Mouse (Mus musculus): ENCODE measurements around the gene Tlr5. TPM values are rescaled to one million over a fixed set of nuclear protein-coding genes. Genes with fewer than 3 reads are reported as not detected.

Gene Tlr5
- polyA plus RNA-seq, 1 experiment from 2014 or later: 1.2 TPM

DNA sequence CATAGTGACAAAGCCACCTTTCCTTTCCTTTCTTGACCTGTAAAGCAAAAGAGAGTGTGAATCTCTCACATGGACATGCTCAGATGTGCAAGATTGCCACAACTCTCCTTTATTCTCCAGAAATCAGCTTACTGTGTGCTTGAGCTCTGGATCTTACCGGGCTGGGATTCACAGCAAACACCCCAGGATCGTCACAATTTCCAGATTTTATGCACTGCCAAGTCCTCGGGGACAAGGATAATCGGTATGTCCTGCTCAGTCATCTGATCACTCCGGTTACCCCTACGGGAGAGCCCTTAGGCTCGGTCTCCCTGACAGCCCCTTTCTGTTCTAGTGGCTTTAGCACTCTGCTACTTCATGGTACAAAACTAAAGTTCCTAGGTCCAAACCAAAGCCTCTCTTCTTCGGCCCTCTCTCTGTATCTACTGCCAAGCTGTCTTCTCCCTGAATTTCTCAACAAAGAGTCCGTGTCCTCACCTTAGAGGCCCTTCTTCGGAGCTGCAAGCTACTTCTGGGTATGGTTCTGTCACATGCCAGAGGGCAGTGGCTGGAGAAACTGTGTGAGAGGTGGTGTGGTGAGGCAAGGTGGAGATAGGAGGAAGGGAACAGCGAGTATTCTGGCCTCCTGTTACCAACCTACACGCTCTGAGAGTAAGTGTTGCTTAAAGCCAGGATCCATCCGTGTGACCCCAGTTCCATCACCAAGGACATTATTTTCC, 3.4 kb downstream of the Tlr5 start:
- no peak for ATAC-seq (ENCODE audit: low read depth)
- Histone ChIP-seq H3K9ac (ENCODE audit: low read depth, low read length) (no peak overlapping the region), H3K27me3 (ENCODE audit: control insufficient read depth, insufficient read depth, low read depth, low read length) (no peaks in the 10 kb centered on the region), H3K36me3 (ENCODE audit: control insufficient read depth, insufficient read depth) (no peaks in the 10 kb centered on the region), H3K9me3 (replicated peaks; ENCODE audit: control insufficient read depth, low read length) (no peaks in the 10 kb centered on the region), H3K27ac (ENCODE audit: low read length) (peak overlapping the region; percentile 3; the same call in 1 of the 2 replicates), H3K4me3 (ENCODE audit: low read depth, low read length) (no peak overlapping the region), H3K4me1 (ENCODE audit: control insufficient read depth, low read depth, low read length) (peaks cover 12% of the 10 kb centered on the region), H3K4me2 (ENCODE audit: low read depth, low read length) (no peak overlapping the region)
- WGBS (ENCODE audit: insufficient replicate concordance): 66% methylated on average over 13 of the region's 13 CpGs

DNA sequence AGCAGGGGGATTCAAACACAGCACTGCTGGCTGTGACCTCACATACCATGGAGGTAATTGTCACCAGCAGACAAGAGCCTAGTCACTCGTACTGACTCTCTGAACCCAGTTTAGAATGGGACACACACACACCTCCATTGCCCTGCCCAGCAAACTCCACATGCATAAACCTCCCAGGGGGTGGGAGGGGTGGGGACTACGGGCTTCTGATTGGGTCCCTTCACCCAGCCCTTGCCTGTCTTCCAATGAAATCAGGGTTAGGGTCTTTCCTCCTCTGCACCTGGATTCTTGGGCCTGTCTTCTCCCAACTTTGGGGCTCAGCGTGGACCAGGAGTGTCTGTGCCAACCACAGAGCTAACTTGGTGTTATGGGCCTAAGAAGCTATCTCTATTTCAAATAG, 4.2 kb downstream of the Tlr5 start:
- H3K36me3 ChIP-seq (ENCODE audit: control insufficient read depth, insufficient read depth): no peaks in the 10 kb centered on the region
- WGBS (ENCODE audit: insufficient replicate concordance): 52% methylated on average over 3 of the region's 3 CpGs
- no peaks in the 10 kb centered on the region for H3K9me3 ChIP-seq (replicated peaks; ENCODE audit: control insufficient read depth, low read length)
- H3K27ac ChIP-seq (ENCODE audit: low read length): no peak overlapping the region
- no peak for ATAC-seq (ENCODE audit: low read depth)
- H3K9ac ChIP-seq (ENCODE audit: low read depth, low read length): no peak overlapping the region
- H3K27me3 ChIP-seq (ENCODE audit: control insufficient read depth, insufficient read depth, low read depth, low read length): no peaks in the 10 kb centered on the region
- no peak overlapping the region; the same call in 1 of the 2 replicates for H3K4me2 ChIP-seq (ENCODE audit: low read depth, low read length)
- H3K4me3 ChIP-seq (ENCODE audit: low read depth, low read length): no peak overlapping the region
- peaks cover 8% of the 10 kb centered on the region for H3K4me1 ChIP-seq (ENCODE audit: control insufficient read depth, low read depth, low read length)

DNA sequence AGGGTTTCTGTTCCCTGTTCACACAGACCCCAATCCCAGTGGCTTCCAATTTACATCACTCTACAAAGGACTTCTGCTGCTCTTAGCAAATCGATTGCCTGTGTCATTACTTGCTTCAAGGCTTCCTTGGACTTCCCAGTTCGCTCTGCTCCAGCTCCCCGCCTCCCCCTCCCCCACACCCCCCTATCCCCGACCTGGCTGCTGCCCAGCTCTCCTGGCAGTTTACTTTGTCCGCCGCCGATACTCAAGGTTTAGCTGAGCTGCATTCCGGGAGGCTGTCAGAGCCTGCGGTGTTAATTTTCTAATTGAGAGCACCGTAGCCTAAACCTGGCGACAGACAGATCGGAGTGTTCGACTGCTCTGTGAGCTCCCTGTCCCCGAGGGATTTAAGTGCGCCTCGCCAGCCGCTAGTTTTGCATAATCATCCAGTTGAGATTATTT, 4.7 kb downstream of the Tlr5 start:
- Histone ChIP-seq H3K4me1 (ENCODE audit: control insufficient read depth, low read depth, low read length) (peaks cover 5% of the 10 kb centered on the region), H3K27me3 (ENCODE audit: control insufficient read depth, insufficient read depth, low read depth, low read length) (no peaks in the 10 kb centered on the region), H3K27ac (ENCODE audit: low read length) (no peak overlapping the region), H3K36me3 (ENCODE audit: control insufficient read depth, insufficient read depth) (no peaks in the 10 kb centered on the region), H3K4me2 (ENCODE audit: low read depth, low read length) (peak overlapping the region; percentile 55), H3K4me3 (ENCODE audit: low read depth, low read length) (peak overlapping the region; percentile 41), H3K9me3 (replicated peaks; ENCODE audit: control insufficient read depth, low read length) (no peaks in the 10 kb centered on the region), H3K9ac (ENCODE audit: low read depth, low read length) (no peak overlapping the region)
- 3% methylated on average over 17 of the region's 17 CpGs for WGBS (ENCODE audit: insufficient replicate concordance)
- no peak for ATAC-seq (ENCODE audit: low read depth)

DNA sequence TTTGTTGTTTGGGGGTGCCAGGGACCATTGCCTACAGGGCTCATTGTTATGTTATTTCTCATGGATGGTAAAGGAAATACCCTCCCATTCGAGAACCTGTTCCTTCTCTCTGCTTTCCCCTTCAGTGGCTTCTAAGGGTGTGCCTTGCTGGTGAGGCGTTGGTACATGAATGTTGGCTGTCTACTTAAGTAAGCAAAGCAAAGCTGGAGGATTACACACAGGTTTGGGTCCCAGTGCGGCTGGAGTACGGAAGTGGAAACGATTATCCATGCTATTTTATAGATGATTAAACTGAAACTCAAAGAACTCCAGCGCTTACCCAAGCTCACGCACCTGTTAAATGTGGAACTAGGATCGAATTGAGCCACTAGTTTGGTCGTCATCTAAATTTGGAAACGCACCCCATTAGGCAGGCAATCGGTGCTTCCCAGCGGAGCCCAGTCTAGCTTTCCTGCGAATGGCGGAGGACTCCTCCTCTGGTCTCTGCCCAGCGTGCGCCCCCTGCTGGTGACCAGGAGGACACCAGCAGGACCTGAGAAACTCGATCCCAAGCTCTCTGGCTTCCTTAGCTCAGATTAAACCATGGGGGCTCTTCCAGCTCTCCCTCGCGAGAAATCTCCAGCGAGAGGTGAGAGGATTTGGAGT, 5.3 kb downstream of the Tlr5 start:
- peak overlapping the region; percentile 41 for H3K4me3 ChIP-seq (ENCODE audit: low read depth, low read length)
- H3K4me1 ChIP-seq (ENCODE audit: control insufficient read depth, low read depth, low read length): peaks cover 3% of the 10 kb centered on the region
- H3K9me3 ChIP-seq (replicated peaks; ENCODE audit: control insufficient read depth, low read length): no peaks in the 10 kb centered on the region
- H3K36me3 ChIP-seq (ENCODE audit: control insufficient read depth, insufficient read depth): no peaks in the 10 kb centered on the region
- 0 out of 2 replicates have a peak overlapping the region, but pooled peaks have one; percentile 8 for H3K9ac ChIP-seq (ENCODE audit: low read depth, low read length)
- no peak overlapping the region for H3K27ac ChIP-seq (ENCODE audit: low read length)
- H3K4me2 ChIP-seq (ENCODE audit: low read depth, low read length): peak overlapping the region; percentile 55
- under 1% methylated on average over 20 of the region's 20 CpGs for WGBS (ENCODE audit: insufficient replicate concordance)
- H3K27me3 ChIP-seq (ENCODE audit: control insufficient read depth, insufficient read depth, low read depth, low read length): no peaks in the 10 kb centered on the region
- ATAC-seq (ENCODE audit: low read depth): no peak

DNA sequence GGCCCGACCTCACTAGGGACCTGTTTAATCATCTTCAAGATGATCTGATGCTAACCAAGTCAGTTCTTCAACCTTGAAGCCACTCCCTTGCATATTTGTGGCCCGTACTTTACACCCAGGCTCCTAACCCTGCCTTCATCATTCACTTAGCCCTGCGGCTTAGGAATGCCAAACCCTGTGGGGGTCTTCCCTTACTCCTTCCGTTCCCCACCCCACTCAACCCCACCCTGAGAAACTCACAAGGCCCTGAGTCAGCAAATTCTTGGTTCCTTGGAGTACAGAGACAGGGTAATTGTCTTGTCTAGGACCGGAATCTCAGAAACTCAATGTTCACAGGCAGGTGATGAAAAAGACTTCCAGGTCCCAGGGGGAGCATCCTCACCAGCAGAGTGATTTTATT, 6.5 kb downstream of the Tlr5 start:
- no peak for ATAC-seq (ENCODE audit: low read depth)
- Histone ChIP-seq H3K4me3 (ENCODE audit: low read depth, low read length) (no peak overlapping the region), H3K4me1 (ENCODE audit: control insufficient read depth, low read depth, low read length) (peaks cover 3% of the 10 kb centered on the region; the same call in 1 of the 2 replicates), H3K4me2 (ENCODE audit: low read depth, low read length) (no peak overlapping the region), H3K9me3 (replicated peaks; ENCODE audit: control insufficient read depth, low read length) (no peaks in the 10 kb centered on the region), H3K27me3 (ENCODE audit: control insufficient read depth, insufficient read depth, low read depth, low read length) (no peaks in the 10 kb centered on the region), H3K36me3 (ENCODE audit: control insufficient read depth, insufficient read depth) (no peaks in the 10 kb centered on the region), H3K9ac (ENCODE audit: low read depth, low read length) (no peak overlapping the region), H3K27ac (ENCODE audit: low read length) (no peak overlapping the region)
- 67% methylated on average over 5 of the region's 5 CpGs for WGBS (ENCODE audit: insufficient replicate concordance)

DNA sequence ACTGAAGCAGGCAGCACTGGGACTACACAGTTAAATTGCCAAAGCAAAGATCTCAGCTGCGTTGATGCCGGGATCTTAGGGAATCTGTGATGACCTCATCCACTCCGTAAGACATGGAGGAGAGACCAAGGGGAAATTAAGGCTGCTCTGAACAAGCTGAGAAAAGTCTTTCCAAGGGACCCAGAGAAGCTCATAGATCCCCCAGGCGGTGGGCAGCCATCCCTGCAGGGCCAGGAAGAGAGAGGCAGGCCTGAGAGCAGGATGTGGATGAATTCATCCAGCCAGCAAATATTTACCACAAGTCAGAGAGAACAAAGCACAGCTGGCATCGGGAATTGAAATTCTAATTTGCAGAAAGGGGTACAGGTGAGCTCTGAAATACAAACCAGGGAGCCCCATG, 8.7 kb downstream of the Tlr5 start:
- Histone ChIP-seq H3K36me3 (ENCODE audit: control insufficient read depth, insufficient read depth) (no peaks in the 10 kb centered on the region), H3K9me3 (replicated peaks; ENCODE audit: control insufficient read depth, low read length) (no peaks in the 10 kb centered on the region), H3K27ac (ENCODE audit: low read length) (no peak overlapping the region), H3K4me1 (ENCODE audit: control insufficient read depth, low read depth, low read length) (no peaks in the 10 kb centered on the region), H3K9ac (ENCODE audit: low read depth, low read length) (no peak overlapping the region), H3K4me2 (ENCODE audit: low read depth, low read length) (no peak overlapping the region), H3K4me3 (ENCODE audit: low read depth, low read length) (no peak overlapping the region), H3K27me3 (ENCODE audit: control insufficient read depth, insufficient read depth, low read depth, low read length) (no peaks in the 10 kb centered on the region)
- WGBS (ENCODE audit: insufficient replicate concordance): 62% methylated on average over 5 of the region's 5 CpGs
- ATAC-seq (ENCODE audit: low read depth): no peak

DNA sequence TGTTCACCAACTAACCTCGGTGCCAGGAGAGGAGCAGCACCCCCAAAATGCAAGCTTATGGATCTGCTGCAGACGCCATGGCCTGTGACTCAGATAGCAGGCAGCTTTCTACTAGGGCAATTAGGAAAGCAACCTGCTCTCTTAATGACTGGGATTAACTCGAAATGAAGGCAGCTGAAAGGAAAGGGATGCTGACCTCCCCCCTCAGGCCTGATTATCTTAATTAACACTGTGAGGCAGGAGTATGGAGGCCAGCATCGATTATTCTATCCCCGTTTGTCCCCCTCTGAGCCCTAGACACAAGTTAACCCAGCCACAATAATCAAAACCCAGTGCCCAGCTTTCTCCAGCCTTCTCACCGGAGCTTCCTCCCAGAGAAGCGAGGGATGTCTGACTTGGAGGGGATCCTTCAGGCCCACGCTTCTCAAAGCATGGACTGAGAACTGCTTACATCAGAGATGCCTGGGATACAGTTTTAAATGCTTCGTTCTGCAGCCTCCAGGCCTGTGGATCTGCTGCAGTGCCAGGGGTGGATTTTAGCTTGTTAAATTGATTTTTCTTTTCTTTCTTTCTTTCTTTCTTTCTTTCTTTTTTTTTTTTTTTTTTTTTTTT, 10.4 kb downstream of the Tlr5 start:
- Histone ChIP-seq H3K9me3 (replicated peaks; ENCODE audit: control insufficient read depth, low read length) (no peaks in the 10 kb centered on the region), H3K27ac (ENCODE audit: low read length) (no peak overlapping the region), H3K4me3 (ENCODE audit: low read depth, low read length) (no peak overlapping the region), H3K27me3 (ENCODE audit: control insufficient read depth, insufficient read depth, low read depth, low read length) (no peaks in the 10 kb centered on the region), H3K4me2 (ENCODE audit: low read depth, low read length) (no peak overlapping the region), H3K4me1 (ENCODE audit: control insufficient read depth, low read depth, low read length) (no peaks in the 10 kb centered on the region), H3K36me3 (ENCODE audit: control insufficient read depth, insufficient read depth) (no peaks in the 10 kb centered on the region), H3K9ac (ENCODE audit: low read depth, low read length) (no peak overlapping the region)
- 61% methylated on average over 9 of the region's 9 CpGs for WGBS (ENCODE audit: insufficient replicate concordance)
- no peak for ATAC-seq (ENCODE audit: low read depth)

DNA sequence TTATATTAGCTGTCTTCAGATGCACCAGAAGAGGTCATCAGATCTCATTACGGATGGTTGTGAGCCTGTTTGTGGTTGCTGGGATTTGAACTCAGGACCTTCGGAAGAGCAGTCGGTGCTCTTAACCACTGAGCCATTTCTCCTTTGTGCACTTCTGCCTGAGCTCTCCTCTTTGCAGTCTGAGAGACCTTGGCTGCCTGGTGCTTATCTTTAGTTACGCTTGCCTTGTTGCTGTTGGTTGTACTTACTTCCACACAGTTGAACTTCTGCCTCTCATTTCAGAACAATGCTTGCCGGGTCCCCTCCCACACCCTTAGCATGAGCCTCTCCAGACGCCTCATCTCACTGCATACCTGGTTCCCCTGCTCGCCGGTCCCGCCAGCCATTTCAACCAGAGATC, 14.1 kb downstream of the Tlr5 start:
- H3K36me3 ChIP-seq (ENCODE audit: control insufficient read depth, insufficient read depth): no peaks in the 10 kb centered on the region; the same call in 1 of the 2 replicates
- no peak overlapping the region for H3K27ac ChIP-seq (ENCODE audit: low read length)
- ATAC-seq (ENCODE audit: low read depth): no peak
- no peaks in the 10 kb centered on the region for H3K4me1 ChIP-seq (ENCODE audit: control insufficient read depth, low read depth, low read length)
- no peak overlapping the region for H3K4me2 ChIP-seq (ENCODE audit: low read depth, low read length)
- H3K4me3 ChIP-seq (ENCODE audit: low read depth, low read length): no peak overlapping the region
- H3K9me3 ChIP-seq (replicated peaks; ENCODE audit: control insufficient read depth, low read length): no peaks in the 10 kb centered on the region
- H3K27me3 ChIP-seq (ENCODE audit: control insufficient read depth, insufficient read depth, low read depth, low read length): no peaks in the 10 kb centered on the region
- WGBS (ENCODE audit: insufficient replicate concordance): 68% methylated on average over 9 of the region's 9 CpGs
- H3K9ac ChIP-seq (ENCODE audit: low read depth, low read length): no peak overlapping the region

DNA sequence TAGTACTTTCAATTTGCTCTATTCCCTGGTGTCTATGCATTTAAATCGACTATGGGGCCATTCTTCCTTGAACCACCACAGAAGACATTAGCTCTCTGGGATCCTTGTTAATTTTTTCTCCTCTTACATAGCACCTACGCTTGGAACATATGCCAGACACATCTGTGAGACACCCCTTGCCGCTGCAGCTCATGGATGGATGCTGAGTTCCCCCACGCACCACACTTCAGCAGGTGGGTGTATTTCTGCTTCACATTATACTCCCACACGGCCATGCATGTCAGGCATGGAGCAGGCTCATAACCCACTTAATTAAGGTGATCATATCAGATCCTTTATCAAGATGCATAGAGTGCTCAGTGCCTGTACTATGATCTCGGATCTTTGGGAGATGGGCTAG, 17.7 kb downstream of the Tlr5 start:
- Histone ChIP-seq H3K4me3 (ENCODE audit: low read depth, low read length) (no peak overlapping the region), H3K4me1 (ENCODE audit: control insufficient read depth, low read depth, low read length) (no peaks in the 10 kb centered on the region), H3K4me2 (ENCODE audit: low read depth, low read length) (no peak overlapping the region), H3K9ac (ENCODE audit: low read depth, low read length) (no peak overlapping the region), H3K27me3 (ENCODE audit: control insufficient read depth, insufficient read depth, low read depth, low read length) (no peaks in the 10 kb centered on the region), H3K9me3 (replicated peaks; ENCODE audit: control insufficient read depth, low read length) (no peaks in the 10 kb centered on the region), H3K36me3 (ENCODE audit: control insufficient read depth, insufficient read depth) (no peaks in the 10 kb centered on the region; the same call in 1 of the 2 replicates), H3K27ac (ENCODE audit: low read length) (no peak overlapping the region)
- ATAC-seq (ENCODE audit: low read depth): no peak
- 61% methylated on average over 6 of the region's 6 CpGs for WGBS (ENCODE audit: insufficient replicate concordance)

All from liver, embryonic 16.5 days (tissue).